Mouse (Mus musculus) urinary bladder, postnatal 14 days (tissue): ENCODE results near the gene Vps52.
"Not testable (repeated sequence)": the region's sequence is repeated elsewhere in the genome, so short reads cannot be mapped to it uniquely, and the experiment has no call there.

Source experiments
- DNase-seq: peaks from one replicate; pipeline ENCODE4 v3.0.0; 2021; ENCODE audit warnings: low spot score

Gene Vps52

GRCm38 (mm10) chr17:33968489-33968888 is 12.9 kb downstream of the Vps52 start:
- peak; percentile 75 for DNase-seq

GRCm38 (mm10) chr17:33968927-33969326 is 13.3 kb downstream of the Vps52 start:
- DNase-seq = no peak

DNA sequence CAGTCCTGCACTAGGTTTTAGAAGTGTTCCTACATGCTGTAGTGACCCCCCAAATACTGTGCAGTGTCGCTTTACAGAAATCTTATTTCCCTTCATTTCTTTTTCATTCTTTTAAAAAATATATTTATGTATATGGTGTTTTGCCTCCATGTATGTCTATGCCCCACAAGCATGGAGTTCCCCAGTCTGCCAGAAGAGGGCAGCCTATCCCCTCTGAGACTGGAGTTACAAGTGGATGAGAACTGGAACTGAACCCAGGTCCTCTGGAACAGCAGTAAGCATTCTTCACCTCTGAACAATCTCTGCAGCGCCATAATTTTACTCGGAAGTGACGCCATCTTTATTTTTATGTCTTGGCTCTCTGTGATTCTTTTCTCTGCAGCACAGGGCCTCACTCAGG is 13.8 kb downstream of the Vps52 start:
- DNase-seq = no peak

GRCm38 (mm10) chr17:33972691-33973090 is 17.1 kb downstream of the Vps52 start:
- no peak for DNase-seq

DNA sequence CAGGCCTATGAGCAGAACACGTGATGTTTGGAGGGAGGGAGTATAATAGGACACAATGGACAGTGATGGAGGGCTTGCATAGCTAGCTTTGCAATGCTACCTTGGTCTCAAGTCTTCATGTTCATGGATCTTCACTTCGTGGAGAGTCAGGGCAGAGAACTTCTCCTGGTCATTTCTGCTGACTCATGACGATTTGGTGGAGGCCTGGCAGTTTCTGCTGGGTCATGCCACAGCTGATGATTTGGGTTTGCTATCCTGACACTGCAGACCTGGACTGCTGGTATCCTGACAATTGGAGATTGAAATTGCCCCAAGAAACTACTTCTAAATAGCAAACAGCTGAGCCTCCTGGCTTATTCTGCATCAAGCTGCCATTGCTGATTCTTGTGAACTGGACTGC is 18.0 kb downstream of the Vps52 start:
- no peak for DNase-seq

DNA sequence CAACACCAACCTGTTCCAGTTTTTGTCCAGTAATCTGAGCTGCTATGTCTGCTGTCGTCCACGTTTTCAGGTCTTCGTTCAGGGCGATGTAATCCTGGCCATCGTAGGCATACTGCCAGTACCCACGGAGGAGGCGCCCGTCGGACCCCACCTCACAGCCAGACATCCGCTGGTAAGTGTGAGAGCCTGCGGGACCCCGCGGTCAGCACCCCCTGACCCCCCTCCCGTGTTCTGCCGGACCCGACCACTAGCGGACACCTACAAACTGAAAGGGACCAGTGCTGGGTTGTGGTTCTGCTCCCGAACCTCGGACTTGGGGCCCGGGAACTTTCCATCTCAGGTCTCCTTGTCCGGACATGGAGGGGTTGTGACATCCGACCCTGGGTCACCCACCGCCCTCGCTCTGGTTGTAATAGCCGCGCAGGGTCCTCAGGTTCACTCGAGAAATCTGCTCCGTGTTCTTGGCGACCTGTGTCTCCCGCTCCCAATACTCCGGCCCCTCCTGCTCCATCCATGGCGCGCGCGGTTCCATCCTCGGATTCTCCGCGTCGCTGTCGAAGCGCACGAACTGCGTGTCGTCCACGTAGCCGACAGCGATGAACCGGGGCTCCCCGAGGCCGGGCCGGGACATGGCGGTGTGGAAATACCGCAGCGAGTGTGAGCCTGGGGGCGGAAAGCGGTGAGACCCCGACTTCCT is 22.4 kb downstream of the Vps52 start:
- no peak for DNase-seq

GRCm38 (mm10) chr17:33978631-33979031 is 23.0 kb downstream of the Vps52 start:
- DNase-seq = peak; percentile 75

- DNase-seq = no peak
These were observed 24.0 kb downstream of the Vps52 start for GRCm38 (mm10) chr17:33979512-33980050.

DNA sequence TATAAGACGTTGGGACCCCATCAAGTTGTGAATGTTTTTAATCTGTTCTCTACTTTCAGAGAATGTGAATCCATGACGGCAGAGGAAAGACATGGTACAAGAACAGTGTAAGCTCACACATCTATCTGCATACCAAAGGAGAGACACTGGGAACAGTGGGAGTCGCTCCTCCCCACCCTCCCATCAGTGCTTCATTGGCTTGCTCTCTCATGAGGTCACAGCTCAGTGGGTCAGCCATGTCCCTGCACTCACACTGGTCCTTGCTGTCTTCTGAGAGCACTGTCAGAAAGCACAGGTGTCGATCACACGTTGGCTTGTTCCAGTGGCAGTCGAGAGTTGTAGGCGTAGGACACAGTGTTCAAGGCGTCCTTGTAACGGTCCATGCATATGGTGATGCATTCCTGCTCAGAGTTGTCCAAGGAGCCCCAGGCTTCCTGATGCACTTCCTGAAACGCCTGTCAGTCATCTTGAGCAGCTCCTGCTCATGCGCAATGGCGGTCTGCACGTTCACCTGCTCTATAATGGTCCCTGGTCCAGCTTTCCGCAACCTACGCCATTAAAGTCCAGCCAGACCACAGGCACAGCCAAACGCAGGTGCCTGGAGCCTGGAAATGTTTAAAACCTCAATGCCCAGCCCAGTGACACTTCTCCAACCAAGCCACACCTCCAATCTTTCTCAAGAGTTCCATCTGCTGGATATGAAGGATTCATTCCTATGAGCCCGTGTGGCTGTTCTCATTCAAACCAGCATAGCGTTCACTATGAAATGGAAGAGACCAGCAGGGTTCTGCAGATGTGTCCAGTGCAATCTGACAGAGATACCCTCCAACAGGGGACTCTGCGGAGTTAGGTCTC is 24.8 kb downstream of the Vps52 start:
- no peak for DNase-seq

DNA sequence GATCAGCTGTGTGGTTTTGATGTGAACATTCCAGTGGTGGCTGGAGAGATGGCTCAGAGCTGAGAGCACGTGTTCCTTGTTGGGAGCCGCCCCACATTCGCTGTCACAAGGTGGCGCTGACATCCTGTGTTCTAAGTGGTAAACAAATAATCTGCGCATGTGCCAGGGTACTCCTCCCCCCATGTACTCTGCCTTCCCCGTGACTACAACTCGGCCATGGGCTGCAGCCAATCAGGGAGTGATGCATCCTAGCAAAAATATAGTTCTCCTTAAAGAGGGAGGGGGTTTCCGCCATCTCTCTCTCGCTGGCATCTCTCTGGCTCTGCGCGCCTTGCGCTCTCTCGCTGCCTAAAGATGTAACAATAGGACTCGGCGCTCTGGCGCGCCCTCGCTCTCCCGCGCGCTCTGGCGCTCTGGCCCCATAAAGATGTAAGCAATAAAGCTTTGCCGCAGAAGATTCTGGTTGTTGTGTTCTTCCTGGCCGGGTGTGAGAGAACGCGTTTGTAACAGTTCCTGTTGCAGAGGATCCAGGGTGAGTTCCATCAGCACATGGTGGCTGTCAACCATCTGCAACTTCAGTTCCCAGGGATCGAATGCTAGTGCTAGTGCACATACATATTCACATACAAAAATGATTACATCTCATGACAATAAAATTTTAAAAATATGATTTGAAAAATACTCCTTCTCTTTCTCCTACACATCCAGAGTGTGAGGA is 25.7 kb downstream of the Vps52 start:
- DNase-seq = peak; percentile 88

GRCm38 (mm10) chr17:33982136-33982535 is 26.5 kb downstream of the Vps52 start:
- DNase-seq = peak; percentile 67

DNA sequence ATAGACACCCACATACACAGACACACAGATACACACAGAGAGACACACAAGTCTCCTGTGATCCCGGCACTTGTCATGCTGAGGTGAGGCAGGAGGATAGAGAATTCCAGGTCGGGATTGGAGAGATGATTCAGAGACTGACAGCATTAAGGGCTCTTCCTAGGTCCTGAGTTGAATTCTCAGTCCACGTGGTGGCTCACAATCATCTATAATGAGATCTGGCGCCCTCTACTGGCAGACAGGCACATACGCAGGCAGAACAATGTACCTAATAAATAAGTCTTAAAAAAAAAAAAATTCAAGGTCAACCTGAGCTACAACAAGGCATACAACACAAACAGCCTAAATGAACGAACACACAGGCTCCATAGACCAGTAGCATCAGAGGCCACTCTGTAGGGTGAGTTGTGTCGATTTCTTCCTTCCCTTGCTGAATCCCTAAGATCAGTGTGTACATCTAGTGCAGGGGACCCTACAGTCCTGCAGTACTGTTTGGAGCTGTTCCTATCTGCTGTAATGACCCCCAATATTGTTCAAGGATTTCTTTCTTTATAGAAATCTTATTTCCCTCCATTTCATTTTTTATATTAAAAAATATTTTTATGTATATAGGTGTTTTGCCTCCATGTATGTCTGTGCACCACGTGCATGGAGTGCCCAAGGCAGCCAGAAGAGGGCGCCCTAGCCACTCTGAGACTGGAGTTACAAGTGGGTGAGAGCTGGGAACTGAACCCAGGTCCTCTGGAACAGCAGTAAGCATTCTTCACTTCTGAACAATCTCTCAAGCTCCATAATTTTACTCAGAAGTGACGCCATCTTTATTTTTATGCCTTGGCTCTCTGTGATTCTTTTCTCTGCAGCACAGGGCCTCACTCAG is 36.4 kb downstream of the Vps52 start:
- peak; percentile 60 for DNase-seq

GRCm38 (mm10) chr17:33994959-33995358 is 39.3 kb downstream of the Vps52 start:
- DNase-seq = no peak

DNA sequence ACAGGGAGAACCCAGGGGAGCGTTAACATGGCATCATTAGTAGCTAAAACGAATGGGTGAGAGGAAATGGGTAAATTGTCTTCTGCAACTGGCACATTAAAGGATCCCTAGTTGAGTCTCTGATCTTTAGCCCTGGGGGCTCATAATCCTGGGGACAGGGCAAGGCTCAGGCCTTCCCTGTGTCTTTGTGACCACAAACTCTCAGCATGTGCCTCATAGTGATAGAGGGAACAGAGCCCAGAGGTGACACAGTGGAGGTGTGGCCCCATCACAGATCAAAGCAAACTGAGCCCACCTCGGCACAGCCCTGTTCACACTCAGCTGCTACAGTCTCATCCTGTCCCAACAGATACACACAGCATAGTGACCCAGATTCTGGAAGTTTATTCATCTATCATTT is 40.0 kb downstream of the Vps52 start:
- no peak for DNase-seq

DNA sequence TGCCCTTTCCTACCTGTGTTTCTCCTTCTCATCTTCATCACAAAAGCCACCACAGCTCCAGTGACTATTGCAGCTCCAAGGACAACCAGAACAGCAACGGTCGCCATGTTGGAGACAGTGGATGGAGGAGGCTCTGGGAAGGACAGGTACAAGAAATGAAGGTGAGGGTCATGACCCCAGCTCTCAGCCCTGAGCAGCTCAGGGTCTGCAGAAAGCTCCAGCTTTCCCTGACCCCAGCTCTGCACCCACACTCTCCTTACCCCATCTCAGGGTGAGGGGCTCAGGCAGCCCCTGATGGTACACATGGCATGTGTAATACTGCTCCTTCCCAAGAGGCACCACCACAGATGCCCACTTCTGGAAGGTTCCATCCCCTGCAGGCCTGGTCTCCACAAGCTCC is 41.4 kb downstream of the Vps52 start:
- DNase-seq = not testable (repeated sequence)

DNA sequence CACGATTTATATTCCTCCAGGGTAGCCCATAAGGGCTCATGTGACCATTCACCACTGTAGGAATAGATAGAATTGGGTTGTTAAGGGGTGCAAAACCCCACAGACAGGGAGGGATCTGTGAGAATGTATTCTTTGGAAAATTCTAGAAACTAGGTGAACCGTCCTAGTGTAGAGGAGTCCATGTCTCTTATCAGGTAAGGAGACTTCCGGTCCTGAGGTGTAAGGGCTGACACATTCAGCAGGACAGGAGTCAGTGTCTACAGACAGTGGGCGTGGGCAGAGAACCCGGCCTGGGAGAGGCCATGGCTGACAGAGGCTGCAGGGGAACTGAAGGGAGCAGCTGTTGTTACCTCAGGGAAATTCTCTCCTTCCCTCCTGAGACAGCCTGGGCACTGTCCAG is 43.1 kb downstream of the Vps52 start:
- DNase-seq = not testable (repeated sequence)

- DNase-seq = no peak
These were observed 43.9 kb downstream of the Vps52 start for GRCm38 (mm10) chr17:33999341-34000149.

GRCm38 (mm10) chr17:34000150-34000537 is 44.5 kb downstream of the Vps52 start, which contains the start of gene H2-K1:
H2-K1 (minus strand) TSS chr17:34000347.
- peak; percentile 92 for DNase-seq

- not testable (repeated sequence) for DNase-seq
These were observed 45.2 kb downstream of the Vps52 start for GRCm38 (mm10) chr17:34000796-34001195.

DNA sequence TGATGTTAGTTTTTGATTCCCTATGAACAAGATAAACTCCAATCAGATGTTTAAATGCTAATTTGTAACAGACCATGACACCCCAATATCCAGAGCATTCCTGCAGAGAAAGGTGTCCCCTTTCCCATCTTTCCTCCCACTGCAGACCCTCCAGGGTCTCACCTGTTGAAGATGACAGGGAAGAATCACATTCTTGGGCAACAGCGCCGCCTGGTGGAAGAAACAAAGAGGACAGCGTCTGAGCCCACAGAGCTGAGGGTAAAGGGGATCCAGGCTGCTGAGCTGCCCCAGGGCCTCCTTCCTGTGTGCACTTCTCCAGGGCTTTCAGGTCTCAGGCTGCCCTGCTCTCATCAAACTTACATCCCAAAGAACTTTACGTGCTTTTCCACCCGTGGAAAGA is 47.8 kb downstream of the Vps52 start:
- peak; percentile 41 for DNase-seq

- DNase-seq = no peak
These were observed 51.0 kb downstream of the Vps52 start for GRCm38 (mm10) chr17:34006570-34006969.
